In genomic region chr16:10394699-10395540, GRCm38 (mm10) we compare ENCODE assay signal across 8 mouse cellular contexts. TPM values are rescaled to one million over a fixed set of nuclear protein-coding genes. Genes with fewer than 3 reads are reported as not detected.
DNase-seq lines count a peak whose midpoint lies in the region; ATAC-seq lines count a peak whose summit lies in the region.

Gene Tekt5 (minus strand): TSS chr16:10395490.

- H3K4me1 ChIP-seq in embryonic facial prominence, embryonic 13.5 days: peaks cover 7% of the 10 kb centered on the region
- peaks cover 8% of the 10 kb centered on the region for H3K4me1 ChIP-seq in hindbrain, embryonic 10.5 days (replicated peaks)
- H3K4me1 ChIP-seq in limb, embryonic 10.5 days: peaks cover 7% of the 10 kb centered on the region
- H3K4me1 ChIP-seq in midbrain, embryonic 11.5 days (ENCODE audit: control insufficient read depth, insufficient read depth, low read length): no peaks in the 10 kb centered on the region
- H3K4me1 ChIP-seq in stomach, embryonic 15.5 days: peaks cover 11% of the 10 kb centered on the region

- H3K4me3 ChIP-seq in embryonic facial prominence, embryonic 13.5 days: peak within 1 kb of the TSS; percentile 31
- peak within 1 kb of the TSS; percentile 43 for H3K4me3 ChIP-seq in hindbrain, embryonic 10.5 days
- H3K4me3 ChIP-seq in limb, embryonic 10.5 days: peak within 1 kb of the TSS; percentile 42
- H3K4me3 ChIP-seq in midbrain, embryonic 11.5 days (ENCODE audit: low read depth, low read length): peak within 1 kb of the TSS; percentile 14
- peak within 1 kb of the TSS; percentile 24 for H3K4me3 ChIP-seq in stomach, embryonic 15.5 days (replicated peaks)

- peak; percentile 55 for DNase-seq in CD4-positive, CD25-positive, alpha-beta regulatory T cell, adult 2 months (ENCODE audit: low read depth, low spot score)
- DNase-seq in WW6 (ENCODE audit: low read depth, low spot score): peak; percentile 57
- peak; percentile 46 for DNase-seq in hindbrain, embryonic 10.5 days (ENCODE audit: low spot score)
- peak; percentile 58 for DNase-seq in limb, embryonic 10.5 days (ENCODE audit: low spot score)
- DNase-seq in midbrain, embryonic 11.5 days (ENCODE audit: low spot score, missing footprints): no peak

- peak within 1 kb of the TSS; percentile 57 for H3K4me2 ChIP-seq in embryonic facial prominence, embryonic 13.5 days
- H3K4me2 ChIP-seq in midbrain, embryonic 11.5 days: peak within 1 kb of the TSS; percentile 44
- peak within 1 kb of the TSS; percentile 59 for H3K4me2 ChIP-seq in stomach, embryonic 15.5 days

- WGBS in embryonic facial prominence, embryonic 13.5 days: 6% methylated on average over 37 of the region's 37 CpGs
- WGBS in hindbrain, embryonic 10.5 days: 8% methylated on average over 37 of the region's 37 CpGs
- 9% methylated on average over 37 of the region's 37 CpGs for WGBS in limb, embryonic 10.5 days
- WGBS in midbrain, embryonic 11.5 days: 9% methylated on average over 37 of the region's 37 CpGs
- 10% methylated on average over 37 of the region's 37 CpGs for WGBS in stomach, embryonic 15.5 days

- no peak for ATAC-seq in CD4-positive, CD25-positive, alpha-beta regulatory T cell, adult 4 months
- ATAC-seq in embryonic facial prominence, embryonic 13.5 days (ENCODE audit: insufficient number of reproducible peaks, insufficient read depth, low FRiP score, low TSS enrichment, low read depth): no peak
- ATAC-seq in midbrain, embryonic 11.5 days (ENCODE audit: low FRiP score): peak; percentile 55
- peak; percentile 63; the same call in 1 of the 2 replicates for ATAC-seq in stomach, embryonic 15.5 days (ENCODE audit: insufficient read depth, low FRiP score, low read depth)

- H3K27ac ChIP-seq in embryonic facial prominence, embryonic 13.5 days: no peak within 1 kb of the TSS
- no peak within 1 kb of the TSS for H3K27ac ChIP-seq in hindbrain, embryonic 10.5 days
- H3K27ac ChIP-seq in limb, embryonic 10.5 days: no peak within 1 kb of the TSS
- no peak within 1 kb of the TSS for H3K27ac ChIP-seq in midbrain, embryonic 11.5 days (ENCODE audit: low read depth, low read length)
- no peak within 1 kb of the TSS for H3K27ac ChIP-seq in stomach, embryonic 15.5 days

- H3K36me3 ChIP-seq in embryonic facial prominence, embryonic 13.5 days: no peaks in the 10 kb centered on the region
- H3K36me3 ChIP-seq in hindbrain, embryonic 10.5 days: no peaks in the 10 kb centered on the region
- no peaks in the 10 kb centered on the region for H3K36me3 ChIP-seq in limb, embryonic 10.5 days
- H3K36me3 ChIP-seq in midbrain, embryonic 11.5 days (ENCODE audit: control insufficient read depth, insufficient read depth, low read length): no peaks in the 10 kb centered on the region
- no peaks in the 10 kb centered on the region for H3K36me3 ChIP-seq in stomach, embryonic 15.5 days

- no peaks in the 10 kb centered on the region for H3K9me3 ChIP-seq in embryonic facial prominence, embryonic 13.5 days
- no peaks in the 10 kb centered on the region for H3K9me3 ChIP-seq in hindbrain, embryonic 10.5 days
- no peaks in the 10 kb centered on the region for H3K9me3 ChIP-seq in limb, embryonic 10.5 days (replicated peaks)
- no peaks in the 10 kb centered on the region for H3K9me3 ChIP-seq in midbrain, embryonic 11.5 days (ENCODE audit: control insufficient read depth, low read length)
- no peaks in the 10 kb centered on the region for H3K9me3 ChIP-seq in stomach, embryonic 15.5 days

- H3K9ac ChIP-seq in embryonic facial prominence, embryonic 13.5 days: peak within 1 kb of the TSS; percentile 8; the same call in 1 of the 2 replicates
- 0 out of 2 replicates have a peak within 1 kb of the TSS, but pooled peaks have one; percentile 9 for H3K9ac ChIP-seq in midbrain, embryonic 11.5 days (ENCODE audit: low read length)
- H3K9ac ChIP-seq in stomach, embryonic 15.5 days: no peak within 1 kb of the TSS

- H3K27me3 ChIP-seq in embryonic facial prominence, embryonic 13.5 days: peaks cover 34% of the 10 kb centered on the region
- H3K27me3 ChIP-seq in hindbrain, embryonic 10.5 days (ENCODE audit: insufficient read depth, poor library complexity, severe bottlenecking): peaks cover 19% of the 10 kb centered on the region
- H3K27me3 ChIP-seq in limb, embryonic 10.5 days (ENCODE audit: low read depth, poor library complexity, severe bottlenecking): peaks cover 46% of the 10 kb centered on the region
- H3K27me3 ChIP-seq in midbrain, embryonic 11.5 days (ENCODE audit: control insufficient read depth, insufficient read depth, low read length): 0 out of 2 replicates have a peak, but pooled peaks cover 2% of the 10 kb centered on the region
- H3K27me3 ChIP-seq in stomach, embryonic 15.5 days (replicated peaks): no peaks in the 10 kb centered on the region

RNA-seq across cellular contexts. Expression of gene Tekt5, which starts in this region (rescaled TPM):
- not detected for polyA plus RNA-seq in CD4-positive, CD25-positive, alpha-beta regulatory T cell, adult 4 months (2017; shearing (Covaris generic))
- 0.80 and 1.00 TPM in 2 replicates for polyA plus RNA-seq in embryonic facial prominence, embryonic 13.5 days (2015; fragmentation: Nextera tagmentation; extraction: Ambion mirVana)
- polyA plus RNA-seq in hindbrain, embryonic 10.5 days (2016; fragmentation: Nextera tagmentation; extraction: Ambion mirVana): 0.11 and 0.16 TPM in 2 replicates
- polyA plus RNA-seq in limb, embryonic 10.5 days (2016; fragmentation: Nextera tagmentation; extraction: Ambion mirVana): not detected in 2 replicates
- 0.16 and 0.18 TPM in 2 replicates for polyA plus RNA-seq in midbrain, embryonic 11.5 days (2014; fragmentation: Nextera tagmentation; extraction: Ambion mirVana)
- polyA plus RNA-seq in stomach, embryonic 15.5 days (2015; fragmentation: Nextera tagmentation; extraction: Ambion mirVana): 0.98 TPM in 2 replicates

Comparison
In these comparisons a context has a peak if more than half of its experiments do, and no peak if none do; other contexts are left out.
1. Peak in DNase-seq and H3K4me3 ChIP-seq in hindbrain, embryonic 10.5 days; RNA of the gene not detected or under 1 TPM.
2. Peak in DNase-seq and H3K4me3 ChIP-seq in limb, embryonic 10.5 days; RNA of the gene not detected or under 1 TPM.
3. Peak in ATAC-seq, H3K4me3 ChIP-seq, H3K9ac ChIP-seq and H3K4me2 ChIP-seq in midbrain, embryonic 11.5 days; RNA of the gene not detected or under 1 TPM.
4. Peak in ATAC-seq, H3K4me3 ChIP-seq and H3K4me2 ChIP-seq in stomach, embryonic 15.5 days; RNA of the gene not detected or under 1 TPM.